Mouse (Mus musculus) brain, adult 2 months (tissue): ENCODE measurements around the gene Gpkow.
A peak's percentile ranks its signal among the peaks of the same experiment; 100 is the strongest.

Experiments
- DNase-seq: peaks from one replicate; pipeline ENCODE4 v3.0.0; 2011; ENCODE audit warnings: low read depth, low spot score

The Gpkow gene

DNA sequence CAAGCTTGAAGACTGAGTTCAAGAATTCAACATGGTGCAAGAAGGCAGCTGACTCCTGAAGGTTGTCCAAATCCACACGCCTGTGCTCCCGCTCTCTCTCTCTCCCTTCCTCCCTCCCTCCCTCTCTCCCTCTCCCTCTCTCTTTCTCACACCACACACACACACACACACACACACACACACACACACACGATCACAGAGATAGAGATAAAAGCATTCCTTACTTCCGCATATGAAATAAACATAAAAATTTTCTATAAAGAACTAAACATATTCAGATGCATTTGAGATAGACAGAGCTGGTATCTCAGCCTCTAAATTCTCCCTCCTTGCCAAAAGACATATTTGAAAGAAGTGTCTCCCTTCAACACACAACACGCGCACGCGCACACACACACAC is 48.5 kb downstream of the Gpkow start:
- no peak for DNase-seq

DNA sequence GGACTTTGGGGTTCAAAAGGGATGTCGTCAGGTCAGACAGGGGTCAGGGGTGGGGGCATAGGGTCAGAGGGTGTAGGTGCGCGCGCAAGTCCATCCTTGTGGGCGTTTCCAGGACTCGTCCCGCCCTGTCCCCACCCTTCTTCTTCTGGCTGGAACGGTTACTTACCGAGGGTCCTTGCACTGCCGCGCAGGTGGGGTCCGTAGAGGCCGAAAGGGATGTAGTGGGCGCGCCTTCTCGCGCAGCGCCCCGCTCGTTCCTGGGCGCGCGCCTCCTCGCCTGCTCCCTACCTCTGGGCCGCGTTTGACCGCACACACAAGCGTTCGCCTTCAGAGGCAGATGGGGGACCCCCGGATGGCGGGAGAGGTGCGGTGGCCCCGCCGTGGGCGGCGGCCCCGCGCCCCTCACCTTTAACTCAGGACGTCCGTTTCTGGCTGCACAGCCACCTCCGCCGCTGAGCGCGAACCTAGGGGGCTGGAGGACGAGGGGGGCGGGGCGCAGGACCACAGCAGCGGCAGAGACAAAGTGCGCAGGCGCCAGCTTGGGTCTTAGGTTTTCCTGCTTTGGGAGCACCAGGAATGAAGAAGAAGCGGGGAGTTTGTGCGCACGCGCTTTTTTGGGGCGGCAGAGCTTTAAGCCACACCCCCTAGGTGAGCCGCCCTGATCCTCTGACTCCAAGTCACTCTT is 53.6 kb downstream of the Gpkow start, which contains the start of gene Ccdc120:
TSS of gene Ccdc120 (minus strand) at position 474 of the 685 bp plus-strand sequence.
- DNase-seq, result peak; percentile 95

DNA sequence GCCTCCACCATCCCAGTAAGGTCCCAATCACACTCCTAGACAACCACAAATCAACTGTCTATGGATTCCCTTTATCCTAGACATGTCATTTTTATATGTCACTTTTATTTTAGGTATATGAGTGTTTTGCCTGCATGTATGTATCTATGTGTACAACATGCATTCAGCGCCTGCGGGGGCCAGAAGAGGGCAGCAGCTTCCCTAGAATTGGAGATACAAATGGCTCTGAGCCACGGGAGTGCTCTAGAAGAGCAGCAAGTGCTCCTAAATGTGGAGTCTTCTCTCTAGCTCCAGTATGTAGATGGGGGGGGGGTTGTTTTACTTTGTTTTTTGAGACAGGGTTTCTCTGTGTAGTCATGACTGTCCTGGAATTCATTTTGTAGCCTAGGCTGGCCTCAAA is 56.7 kb downstream of the Gpkow start:
- peak; percentile 50 for DNase-seq
